Mouse (Mus musculus): ENCODE measurements around the gene Rtn4rl1. TPM values are rescaled to one million over a fixed set of nuclear protein-coding genes. Genes with fewer than 3 reads are reported as not detected.

Gene Rtn4rl1
- polyA plus RNA-seq, 1 experiment = 0.40 TPM

DNA sequence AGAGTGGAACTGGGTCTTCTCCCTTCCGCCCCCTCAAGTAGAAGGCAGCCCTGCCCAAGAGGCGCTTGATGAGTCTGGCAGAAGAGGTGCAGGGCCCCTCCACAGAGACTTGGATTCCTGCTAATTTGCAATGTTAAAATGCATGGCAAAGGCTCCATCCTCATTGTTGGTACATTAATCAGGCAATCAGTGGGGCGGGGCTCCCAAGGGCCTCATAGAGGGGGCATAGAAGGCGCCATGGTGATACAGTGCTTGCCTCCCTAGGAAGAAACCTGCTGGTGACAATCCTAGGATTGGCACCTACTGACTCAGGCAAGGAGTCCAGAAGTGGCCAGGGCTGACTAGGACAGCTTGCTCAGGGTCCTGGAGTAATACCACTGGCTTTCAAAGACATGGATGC is 68.1 kb downstream of the Rtn4rl1 start:
- Histone ChIP-seq H3K36me3 (ENCODE audit: control insufficient read depth, insufficient read depth) (no peaks in the 10 kb centered on the region), H3K79me2 (ENCODE audit: control insufficient read depth, insufficient read depth) (no peaks in the 10 kb centered on the region), H3K4me3 (ENCODE audit: insufficient read depth, poor library complexity, severe bottlenecking) (no peak overlapping the region), H3K79me3 (ENCODE audit: low read depth) (no peaks in the 10 kb centered on the region), H3ac (ENCODE audit: control insufficient read depth, insufficient read length, low read depth) (no peak overlapping the region), H3K27me3 (ENCODE audit: control insufficient read depth, insufficient read depth, insufficient read length) (peaks cover 4% of the 10 kb centered on the region)
- TF ChIP-seq CTCF (IDR thresholded peaks at IDR 0.05; ENCODE audit: control insufficient read depth, insufficient read depth, insufficient read length) (no peak), CEBPB (IDR thresholded peaks at IDR 0.05; ENCODE audit: low read depth) (no peak), MYOD1 (IDR thresholded peaks at IDR 0.05; ENCODE audit: control insufficient read depth, insufficient read length, low read depth) (no peak), MYOG (IDR thresholded peaks at IDR 0.05; ENCODE audit: control insufficient read depth, extremely low read depth, insufficient read length) (no peak), MAX (IDR thresholded peaks at IDR 0.05) (no peak), FOSL1 (IDR thresholded peaks at IDR 0.05; ENCODE audit: insufficient read depth, low read length, poor library complexity, severe bottlenecking) (no peak), USF1 (IDR thresholded peaks at IDR 0.05; ENCODE audit: low read depth) (no peak)

DNA sequence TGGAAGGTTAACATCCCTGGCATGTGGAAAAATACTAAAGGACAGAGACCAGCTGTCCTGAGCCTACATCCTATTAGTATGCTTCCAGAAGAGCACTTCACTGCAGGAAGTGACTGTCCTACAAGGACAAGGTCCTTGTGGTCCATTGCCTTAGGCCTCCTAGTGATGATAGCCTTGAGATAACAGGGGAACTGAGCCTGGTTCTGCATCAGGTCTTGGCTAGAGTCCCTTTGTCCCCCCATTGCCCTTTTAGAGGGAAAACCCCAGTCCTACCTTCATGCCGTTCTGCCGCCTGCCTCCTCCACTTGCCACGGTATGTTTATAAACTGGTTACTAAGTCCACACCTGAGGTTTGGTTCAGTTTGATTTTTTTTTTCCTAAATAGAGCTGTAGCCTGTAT is 68.6 kb downstream of the Rtn4rl1 start:
- H3ac ChIP-seq (ENCODE audit: control insufficient read depth, insufficient read length, low read depth) = no peak overlapping the region
- no peak for TF ChIP-seq MYOG (IDR thresholded peaks at IDR 0.05; ENCODE audit: control insufficient read depth, extremely low read depth, insufficient read length)
- no peak for TF ChIP-seq MYOD1 (IDR thresholded peaks at IDR 0.05; ENCODE audit: control insufficient read depth, insufficient read length, low read depth)
- no peak for TF ChIP-seq CTCF (IDR thresholded peaks at IDR 0.05; ENCODE audit: control insufficient read depth, insufficient read depth, insufficient read length)
- no peak for TF ChIP-seq USF1 (IDR thresholded peaks at IDR 0.05; ENCODE audit: low read depth)
- TF ChIP-seq MAX (IDR thresholded peaks at IDR 0.05) = no peak
- TF ChIP-seq FOSL1 (IDR thresholded peaks at IDR 0.05; ENCODE audit: insufficient read depth, low read length, poor library complexity, severe bottlenecking) = no peak
- TF ChIP-seq CEBPB (IDR thresholded peaks at IDR 0.05; ENCODE audit: low read depth) = no peak
- no peaks in the 10 kb centered on the region for H3K36me3 ChIP-seq (ENCODE audit: control insufficient read depth, insufficient read depth)
- H3K27me3 ChIP-seq (ENCODE audit: control insufficient read depth, insufficient read depth, insufficient read length) = peaks cover 4% of the 10 kb centered on the region
- H3K79me2 ChIP-seq (ENCODE audit: control insufficient read depth, insufficient read depth) = no peaks in the 10 kb centered on the region
- no peak overlapping the region for H3K4me3 ChIP-seq (ENCODE audit: insufficient read depth, poor library complexity, severe bottlenecking)
- no peaks in the 10 kb centered on the region for H3K79me3 ChIP-seq (ENCODE audit: low read depth)

DNA sequence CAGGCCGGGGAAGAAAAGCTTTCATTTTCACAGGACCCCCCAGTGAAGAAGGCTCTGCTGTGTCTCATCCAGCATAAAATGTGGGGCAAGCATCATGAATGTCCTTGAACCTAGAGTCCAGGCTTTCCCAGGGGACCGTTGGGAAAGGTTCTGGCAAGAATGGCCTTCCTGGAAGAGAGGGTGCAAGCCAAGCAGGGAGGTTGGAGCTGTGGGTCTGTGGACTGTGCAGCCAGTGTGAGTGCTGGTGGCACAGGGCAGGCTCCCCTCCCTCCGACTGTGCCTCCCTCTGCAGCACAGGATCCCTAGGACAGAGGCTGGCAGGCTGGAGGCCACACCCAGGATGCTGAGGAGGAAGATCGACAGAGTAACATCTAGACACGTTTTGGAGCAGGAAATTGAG is 69.2 kb downstream of the Rtn4rl1 start:
- no peak overlapping the region for H3ac ChIP-seq (ENCODE audit: control insufficient read depth, insufficient read length, low read depth)
- no peak overlapping the region for H3K4me3 ChIP-seq (ENCODE audit: insufficient read depth, poor library complexity, severe bottlenecking)
- no peaks in the 10 kb centered on the region for H3K36me3 ChIP-seq (ENCODE audit: control insufficient read depth, insufficient read depth)
- TF ChIP-seq CTCF (IDR thresholded peaks at IDR 0.05; ENCODE audit: control insufficient read depth, insufficient read depth, insufficient read length) (no peak), MYOD1 (IDR thresholded peaks at IDR 0.05; ENCODE audit: control insufficient read depth, insufficient read length, low read depth) (no peak), MAX (IDR thresholded peaks at IDR 0.05) (no peak), CEBPB (IDR thresholded peaks at IDR 0.05; ENCODE audit: low read depth) (no peak), USF1 (IDR thresholded peaks at IDR 0.05; ENCODE audit: low read depth) (no peak), FOSL1 (IDR thresholded peaks at IDR 0.05; ENCODE audit: insufficient read depth, low read length, poor library complexity, severe bottlenecking) (no peak), MYOG (IDR thresholded peaks at IDR 0.05; ENCODE audit: control insufficient read depth, extremely low read depth, insufficient read length) (no peak)
- peaks cover 4% of the 10 kb centered on the region for H3K27me3 ChIP-seq (ENCODE audit: control insufficient read depth, insufficient read depth, insufficient read length)
- H3K79me2 ChIP-seq (ENCODE audit: control insufficient read depth, insufficient read depth) = no peaks in the 10 kb centered on the region
- H3K79me3 ChIP-seq (ENCODE audit: low read depth) = no peaks in the 10 kb centered on the region

DNA sequence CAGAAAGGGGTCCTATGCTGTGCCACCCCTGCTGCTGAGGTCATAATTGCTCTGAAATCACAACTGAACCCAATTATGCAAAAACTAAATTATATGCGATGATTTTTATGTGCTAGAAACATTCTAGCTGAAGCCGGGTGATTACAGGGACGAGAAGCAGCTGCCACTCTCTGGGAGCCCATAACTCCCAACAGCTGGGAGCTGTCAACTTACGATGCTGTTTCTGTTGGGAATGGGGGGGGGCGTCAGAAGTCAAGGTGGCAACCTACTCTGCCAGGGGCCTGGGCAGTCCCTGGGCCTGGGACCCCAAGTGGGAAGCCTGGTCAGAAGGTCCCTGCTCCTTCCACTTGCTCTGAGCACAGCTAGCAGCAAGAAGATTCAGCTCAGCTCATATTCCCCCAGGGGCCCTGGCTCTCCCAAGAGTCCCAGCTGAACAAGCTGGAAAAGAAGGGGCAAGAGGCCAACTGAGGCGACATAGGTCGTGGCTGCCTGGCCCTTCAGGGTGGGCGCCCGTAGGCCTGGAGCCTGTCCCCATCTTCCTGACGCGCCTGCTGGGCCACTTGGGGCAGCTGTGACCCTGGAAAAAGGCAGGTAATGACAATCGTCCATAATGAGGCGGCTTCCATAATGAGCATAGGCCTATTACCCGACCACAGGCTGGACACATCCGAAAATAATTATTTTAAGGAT is 69.8 kb downstream of the Rtn4rl1 start:
- TF ChIP-seq MYOG (IDR thresholded peaks at IDR 0.05; ENCODE audit: control insufficient read depth, extremely low read depth, insufficient read length) (no peak), MAX (IDR thresholded peaks at IDR 0.05) (no peak), USF1 (IDR thresholded peaks at IDR 0.05; ENCODE audit: low read depth) (no peak), MYOD1 (IDR thresholded peaks at IDR 0.05; ENCODE audit: control insufficient read depth, insufficient read length, low read depth) (no peak), CEBPB (IDR thresholded peaks at IDR 0.05; ENCODE audit: low read depth) (no peak), FOSL1 (IDR thresholded peaks at IDR 0.05; ENCODE audit: insufficient read depth, low read length, poor library complexity, severe bottlenecking) (no peak)
- Histone ChIP-seq H3K36me3 (ENCODE audit: control insufficient read depth, insufficient read depth) (no peaks in the 10 kb centered on the region), H3K79me2 (ENCODE audit: control insufficient read depth, insufficient read depth) (no peaks in the 10 kb centered on the region), H3K27me3 (ENCODE audit: control insufficient read depth, insufficient read depth, insufficient read length) (peaks cover 4% of the 10 kb centered on the region), H3ac (ENCODE audit: control insufficient read depth, insufficient read length, low read depth) (no peak overlapping the region), H3K79me3 (ENCODE audit: low read depth) (no peaks in the 10 kb centered on the region), H3K4me3 (ENCODE audit: insufficient read depth, poor library complexity, severe bottlenecking) (no peak overlapping the region)

DNA sequence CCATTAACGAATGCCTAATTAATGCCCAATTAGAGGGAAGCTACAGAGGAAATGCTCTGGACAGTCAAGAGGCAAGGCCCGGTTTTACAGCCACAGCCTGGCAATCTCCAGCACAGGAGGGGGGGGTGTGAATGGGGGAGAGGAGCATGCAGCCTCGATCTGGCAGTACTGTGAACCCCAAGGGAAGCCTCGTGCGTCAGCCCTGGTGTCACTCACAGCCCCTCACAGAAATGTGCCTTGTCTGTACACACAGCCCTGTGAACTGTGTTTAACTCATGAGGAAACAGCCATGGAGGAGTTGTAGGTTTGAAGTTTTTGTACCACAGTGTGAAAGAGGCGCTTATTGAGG is 70.4 kb downstream of the Rtn4rl1 start:
- Histone ChIP-seq H3K36me3 (ENCODE audit: control insufficient read depth, insufficient read depth) (no peaks in the 10 kb centered on the region), H3K4me3 (ENCODE audit: insufficient read depth, poor library complexity, severe bottlenecking) (no peak overlapping the region), H3ac (ENCODE audit: control insufficient read depth, insufficient read length, low read depth) (no peak overlapping the region), H3K79me2 (ENCODE audit: control insufficient read depth, insufficient read depth) (no peaks in the 10 kb centered on the region), H3K27me3 (ENCODE audit: control insufficient read depth, insufficient read depth, insufficient read length) (peaks cover 4% of the 10 kb centered on the region), H3K79me3 (ENCODE audit: low read depth) (no peaks in the 10 kb centered on the region)
- TF ChIP-seq FOSL1 (IDR thresholded peaks at IDR 0.05; ENCODE audit: insufficient read depth, low read length, poor library complexity, severe bottlenecking) (no peak), MAX (IDR thresholded peaks at IDR 0.05) (no peak), CEBPB (IDR thresholded peaks at IDR 0.05; ENCODE audit: low read depth) (no peak), MYOG (IDR thresholded peaks at IDR 0.05; ENCODE audit: control insufficient read depth, extremely low read depth, insufficient read length) (no peak), CTCF (IDR thresholded peaks at IDR 0.05; ENCODE audit: control insufficient read depth, insufficient read depth, insufficient read length) (no peak), MYOD1 (IDR thresholded peaks at IDR 0.05; ENCODE audit: control insufficient read depth, insufficient read length, low read depth) (no peak), USF1 (IDR thresholded peaks at IDR 0.05; ENCODE audit: low read depth) (no peak)

Data from C2C12 (cell line).